Mouse (Mus musculus): ENCODE data around the gene Slc38a10. TPM values are rescaled to one million over a fixed set of nuclear protein-coding genes. Genes with fewer than 3 reads are reported as not detected.

Gene Slc38a10
- total RNA-seq, 2 experiments from 2014 or later = 89.2 to 93.9 TPM

- DNase-seq = no peak
These were observed 95.0 kb downstream of the Slc38a10 start for GRCm38 (mm10) chr11:120055953-120056732.

Small RNA genes within 50 kb of the gene (microRNA-seq; reads per million reads assigned to microRNA genes)
- gene Gm25948 = 0 reads per million in 2 experiments

Other genes starting within 250 kb of the Slc38a10 start
- gene Chmp6, start 237.9 kb downstream of the Slc38a10 start, total RNA-seq (2021) = 10 to 100 TPM; 27.8 to 30.2 TPM
- gene Baiap2, start 208.6 kb downstream of the Slc38a10 start, total RNA-seq (2021) = 10 to 100 TPM in 1 of 2 experiments, 1 to 10 TPM in 1; 6.5 to 10.7 TPM
- gene Aatk, start 104.2 kb downstream of the Slc38a10 start, total RNA-seq (2021) = 1 to 10 TPM; 3.8 to 4.3 TPM
- gene Cep131, start 64.5 kb downstream of the Slc38a10 start, total RNA-seq (2021) = 10 to 100 TPM in 1 of 2 experiments, 1 to 10 TPM in 1; 6.5 to 10.5 TPM
- 1 to 10 TPM; 5.9 to 8.2 TPM for gene Tepsin, start 52.6 kb downstream of the Slc38a10 start, total RNA-seq (2021)
- 10 to 100 TPM; 85.2 to 94.9 TPM for gene Ndufaf8, start 52.4 kb downstream of the Slc38a10 start, total RNA-seq (2021)
- gene Bahcc1, start 81.6 kb upstream of the Slc38a10 start, total RNA-seq (2021) = 1 to 10 TPM; 3.5 to 5.0 TPM
- gene Actg1, start 197.2 kb upstream of the Slc38a10 start, total RNA-seq (2021) = 100 to 1,000 TPM; 286 to 296 TPM
- not detected for gene Fscn2, start 210.2 kb upstream of the Slc38a10 start, total RNA-seq (2021)
- 10 to 100 TPM; 10.6 to 11.7 TPM for gene Faap100, start 227.4 kb upstream of the Slc38a10 start, total RNA-seq (2021)